Mouse (Mus musculus): ENCODE measurements around the gene Hormad1. TPM values are rescaled to one million over a fixed set of nuclear protein-coding genes. Genes with fewer than 3 reads are reported as not detected.
"Not testable (repeated sequence)": the region's sequence is repeated elsewhere in the genome, so short reads cannot be mapped to it uniquely, and the experiment has no call there.

Gene Hormad1
- polyA plus RNA-seq, 1 experiment = not detected

GRCm38 (mm10) chr3:95526111-95526510 is 33.4 kb upstream of the Hormad1 start:
- Histone ChIP-seq H3K4me3 (ENCODE audit: insufficient read depth, low read length) (no peak overlapping the region), H3K4me1 (ENCODE audit: control insufficient read depth, insufficient read depth, low read length) (no peaks in the 10 kb centered on the region), H3K27ac (ENCODE audit: insufficient read depth, low read length) (no peak overlapping the region)
- TF ChIP-seq CTCF (IDR thresholded peaks at IDR 0.05; ENCODE audit: borderline replicate concordance, insufficient read depth, low read length) (no peak), POLR2A (IDR thresholded peaks at IDR 0.05; ENCODE audit: low read depth, low read length) (no peak)

GRCm38 (mm10) chr3:95526622-95527211 is 32.8 kb upstream of the Hormad1 start, which contains the start of gene Ctss:
TSS of gene Ctss (plus strand) at chr3:95526786.
- no peak for TF ChIP-seq CTCF (IDR thresholded peaks at IDR 0.05; ENCODE audit: borderline replicate concordance, insufficient read depth, low read length)
- TF ChIP-seq POLR2A (IDR thresholded peaks at IDR 0.05; ENCODE audit: low read depth, low read length) = no peak
- no peaks in the 10 kb centered on the region for H3K4me1 ChIP-seq (ENCODE audit: control insufficient read depth, insufficient read depth, low read length)
- no peak within 1 kb of the TSS for H3K27ac ChIP-seq (ENCODE audit: insufficient read depth, low read length)
- no peak within 1 kb of the TSS for H3K4me3 ChIP-seq (ENCODE audit: insufficient read depth, low read length)

- no peak overlapping the region for H3K27ac ChIP-seq (ENCODE audit: insufficient read depth, low read length)
- H3K4me3 ChIP-seq (ENCODE audit: insufficient read depth, low read length) = no peak overlapping the region
- TF ChIP-seq CTCF (IDR thresholded peaks at IDR 0.05; ENCODE audit: borderline replicate concordance, insufficient read depth, low read length) (no peak), POLR2A (IDR thresholded peaks at IDR 0.05; ENCODE audit: low read depth, low read length) (no peak)
- no peaks in the 10 kb centered on the region for H3K4me1 ChIP-seq (ENCODE audit: control insufficient read depth, insufficient read depth, low read length)
These were observed 29.7 kb upstream of the Hormad1 start for GRCm38 (mm10) chr3:95529814-95530213.

- H3K4me1 ChIP-seq (ENCODE audit: control insufficient read depth, insufficient read depth, low read length) = no peaks in the 10 kb centered on the region
- TF ChIP-seq POLR2A (IDR thresholded peaks at IDR 0.05; ENCODE audit: low read depth, low read length) (no peak), CTCF (IDR thresholded peaks at IDR 0.05; ENCODE audit: borderline replicate concordance, insufficient read depth, low read length) (no peak)
- no peak overlapping the region for H3K4me3 ChIP-seq (ENCODE audit: insufficient read depth, low read length)
These were observed 28.5 kb upstream of the Hormad1 start for GRCm38 (mm10) chr3:95531025-95531424.

GRCm38 (mm10) chr3:95533364-95533763 is 26.1 kb upstream of the Hormad1 start:
- H3K27ac ChIP-seq (ENCODE audit: insufficient read depth, low read length) = no peak overlapping the region
- H3K4me3 ChIP-seq (ENCODE audit: insufficient read depth, low read length) = no peak overlapping the region
- TF ChIP-seq POLR2A (IDR thresholded peaks at IDR 0.05; ENCODE audit: low read depth, low read length) = no peak
- no peak for TF ChIP-seq CTCF (IDR thresholded peaks at IDR 0.05; ENCODE audit: borderline replicate concordance, insufficient read depth, low read length)

More at GRCm38 (mm10) chr3:95531025-95531424, 28.5 kb upstream of the Hormad1 start:
- H3K27ac ChIP-seq (ENCODE audit: insufficient read depth, low read length) = no peak overlapping the region

GRCm38 (mm10) chr3:95534927-95535326 is 24.6 kb upstream of the Hormad1 start:
- no peak overlapping the region for H3K27ac ChIP-seq (ENCODE audit: insufficient read depth, low read length)
- no peaks in the 10 kb centered on the region for H3K4me1 ChIP-seq (ENCODE audit: control insufficient read depth, insufficient read depth, low read length)
- no peak overlapping the region for H3K4me3 ChIP-seq (ENCODE audit: insufficient read depth, low read length)
- TF ChIP-seq POLR2A (IDR thresholded peaks at IDR 0.05; ENCODE audit: low read depth, low read length) = no peak
- TF ChIP-seq CTCF (IDR thresholded peaks at IDR 0.05; ENCODE audit: borderline replicate concordance, insufficient read depth, low read length) = no peak

More at GRCm38 (mm10) chr3:95533364-95533763, 26.1 kb upstream of the Hormad1 start:
- no peaks in the 10 kb centered on the region for H3K4me1 ChIP-seq (ENCODE audit: control insufficient read depth, insufficient read depth, low read length)

GRCm38 (mm10) chr3:95538936-95539335 is 20.5 kb upstream of the Hormad1 start:
- no peak for TF ChIP-seq POLR2A (IDR thresholded peaks at IDR 0.05; ENCODE audit: low read depth, low read length)
- TF ChIP-seq CTCF (IDR thresholded peaks at IDR 0.05; ENCODE audit: borderline replicate concordance, insufficient read depth, low read length) = no peak
- H3K4me3 ChIP-seq (ENCODE audit: insufficient read depth, low read length) = no peak overlapping the region
- no peaks in the 10 kb centered on the region for H3K4me1 ChIP-seq (ENCODE audit: control insufficient read depth, insufficient read depth, low read length)
- H3K27ac ChIP-seq (ENCODE audit: insufficient read depth, low read length) = no peak overlapping the region

GRCm38 (mm10) chr3:95539837-95540236 is 19.6 kb upstream of the Hormad1 start:
- Histone ChIP-seq H3K4me1 (ENCODE audit: control insufficient read depth, insufficient read depth, low read length) (no peaks in the 10 kb centered on the region), H3K4me3 (ENCODE audit: insufficient read depth, low read length) (no peak overlapping the region), H3K27ac (ENCODE audit: insufficient read depth, low read length) (no peak overlapping the region)
- no peak for TF ChIP-seq POLR2A (IDR thresholded peaks at IDR 0.05; ENCODE audit: low read depth, low read length)
- TF ChIP-seq CTCF (IDR thresholded peaks at IDR 0.05; ENCODE audit: borderline replicate concordance, insufficient read depth, low read length) = no peak

- not testable (repeated sequence) for H3K4me1 ChIP-seq (ENCODE audit: control insufficient read depth, insufficient read depth, low read length); H3K4me3 ChIP-seq (ENCODE audit: insufficient read depth, low read length); H3K27ac ChIP-seq (ENCODE audit: insufficient read depth, low read length)
These were observed 18.3 kb upstream of the Hormad1 start for GRCm38 (mm10) chr3:95541186-95541585.

GRCm38 (mm10) chr3:95542171-95542570 is 17.3 kb upstream of the Hormad1 start:
- TF ChIP-seq POLR2A (IDR thresholded peaks at IDR 0.05; ENCODE audit: low read depth, low read length) (no peak), CTCF (IDR thresholded peaks at IDR 0.05; ENCODE audit: borderline replicate concordance, insufficient read depth, low read length) (no peak)
- no peak overlapping the region for H3K4me3 ChIP-seq (ENCODE audit: insufficient read depth, low read length)
- H3K27ac ChIP-seq (ENCODE audit: insufficient read depth, low read length) = no peak overlapping the region
- H3K4me1 ChIP-seq (ENCODE audit: control insufficient read depth, insufficient read depth, low read length) = no peaks in the 10 kb centered on the region
